Mouse (Mus musculus) lung, adult 18-20 months (tissue): ENCODE data around the gene Adam25.
"Not testable (repeated sequence)": the region's sequence is repeated elsewhere in the genome, so short reads cannot be mapped to it uniquely, and the experiment has no call there.

Experiments
- DNase-seq, 2 experiments: peaks; one replicate each; pipeline ENCODE4 v3.0.0; 2022; ENCODE audit warnings: mixed read lengths in 2 of 2

Adam25 gene

GRCm38 (mm10) chr8:40751908-40752307 is at the start of gene Adam25:
Gene Adam25, plus strand, starts transcription at chr8:40752208.
- not testable (repeated sequence) for DNase-seq

DNA sequence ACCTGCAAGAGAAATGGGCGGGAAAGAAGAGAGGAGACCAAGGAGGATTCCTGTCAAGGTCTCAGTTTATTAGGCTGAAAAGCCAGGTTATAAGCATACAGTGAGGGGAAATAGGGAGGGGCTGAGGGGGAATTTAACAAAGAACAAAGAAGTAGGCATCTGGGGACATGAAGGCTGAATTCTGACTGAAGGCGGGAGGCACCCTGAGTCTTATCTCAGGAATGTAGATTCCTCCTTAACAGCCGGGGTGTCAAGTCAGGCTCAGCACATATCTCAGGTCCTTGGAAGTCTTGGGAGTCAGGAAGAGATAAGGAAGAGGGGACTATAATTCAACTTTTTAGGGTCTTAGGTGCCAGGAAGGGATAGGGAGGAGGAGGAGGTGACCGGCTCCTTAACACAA is 36.6 kb upstream of the Adam25 start:
- not testable (repeated sequence) for DNase-seq

- DNase-seq = no peak
Observed at GRCm38 (mm10) chr8:40715986-40716385, 36.0 kb upstream of the Adam25 start.

GRCm38 (mm10) chr8:40783320-40783719 is 31.3 kb downstream of the Adam25 start:
- no peak for DNase-seq

DNA sequence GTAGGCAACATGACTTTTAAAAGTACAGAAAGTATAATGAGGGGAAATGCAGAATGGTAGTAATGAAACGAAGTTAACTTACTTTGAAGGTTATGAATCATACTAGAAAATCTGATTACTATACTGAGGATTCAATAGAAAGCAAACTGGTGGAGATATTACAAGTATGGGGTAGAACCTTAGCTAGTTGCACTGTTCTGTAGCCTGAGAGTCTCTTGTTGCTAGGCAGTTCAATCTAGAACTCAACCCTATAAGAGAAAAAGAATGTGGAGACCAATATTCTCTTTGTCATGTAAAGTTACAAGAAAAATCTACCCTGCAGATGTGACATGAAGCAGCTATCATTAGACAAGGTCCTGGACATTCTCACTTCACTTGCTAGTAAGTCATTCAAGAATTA is 41.0 kb downstream of the Adam25 start, which contains the start of gene Adam20:
Gene Adam20 (plus strand): TSS at position 301 of the 400 bp plus-strand sequence.
- not testable (repeated sequence) for DNase-seq

GRCm38 (mm10) chr8:40803379-40804079 is 51.5 kb downstream of the Adam25 start:
- DNase-seq = no peak
